Mouse (Mus musculus): Measurements from ENCODE around the gene D430042O09Rik.
A peak's percentile ranks its signal among the peaks of the same experiment; 100 is the strongest.
"Not testable (repeated sequence)": the region's sequence is repeated elsewhere in the genome, so short reads cannot be mapped to it uniquely, and the experiment has no call there.

The D430042O09Rik gene

GRCm38 (mm10) chr7:125707593-125708022, at the start of gene D430042O09Rik, which contains the start of gene Gtf3c1:
Gene D430042O09Rik, plus strand, starts transcription at chr7:125707888.
Gene Gtf3c1, minus strand, starts transcription at chr7:125707780.
- peak; percentile 99 to 100 for DNase-seq (ENCODE audit: low spot score in 2 of 2)

DNA sequence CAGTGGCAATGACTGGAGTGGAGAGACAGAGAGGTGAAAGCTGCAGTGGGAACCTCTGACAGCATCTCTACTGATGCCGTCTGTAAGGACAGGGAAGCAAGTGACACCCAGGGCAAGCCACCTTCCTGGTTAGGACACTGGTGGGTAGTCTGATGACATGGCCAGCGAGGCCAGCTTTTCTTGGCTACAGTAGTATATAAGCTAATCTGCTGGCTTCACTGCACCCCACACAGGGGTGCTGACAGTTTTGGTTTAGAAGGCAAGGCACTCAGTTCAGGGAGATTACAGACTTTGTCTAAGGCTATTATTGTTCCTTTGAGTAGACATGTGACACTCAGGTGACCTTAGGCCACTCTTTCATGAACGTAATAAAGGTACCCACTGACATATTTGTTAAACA, 44.0 kb upstream of the D430042O09Rik start:
- no peak for DNase-seq (ENCODE audit: low spot score in 2 of 2)

- no peak for DNase-seq (ENCODE audit: low spot score in 2 of 2)
Observed at GRCm38 (mm10) chr7:125670865-125671264, 36.8 kb upstream of the D430042O09Rik start.

- DNase-seq (ENCODE audit: low spot score in 2 of 2) = no peak
Observed at GRCm38 (mm10) chr7:125671396-125671795, 36.3 kb upstream of the D430042O09Rik start.

GRCm38 (mm10) chr7:125674916-125675315, 32.8 kb upstream of the D430042O09Rik start:
- DNase-seq (ENCODE audit: low spot score in 2 of 2) = peak in 1 of 2 experiments; percentile 61

GRCm38 (mm10) chr7:125678756-125679155, 28.9 kb upstream of the D430042O09Rik start:
- DNase-seq (ENCODE audit: low spot score in 2 of 2) = no peak

- no peak for DNase-seq (ENCODE audit: low spot score in 2 of 2)
Observed at GRCm38 (mm10) chr7:125679936-125680335, 27.8 kb upstream of the D430042O09Rik start.

DNA sequence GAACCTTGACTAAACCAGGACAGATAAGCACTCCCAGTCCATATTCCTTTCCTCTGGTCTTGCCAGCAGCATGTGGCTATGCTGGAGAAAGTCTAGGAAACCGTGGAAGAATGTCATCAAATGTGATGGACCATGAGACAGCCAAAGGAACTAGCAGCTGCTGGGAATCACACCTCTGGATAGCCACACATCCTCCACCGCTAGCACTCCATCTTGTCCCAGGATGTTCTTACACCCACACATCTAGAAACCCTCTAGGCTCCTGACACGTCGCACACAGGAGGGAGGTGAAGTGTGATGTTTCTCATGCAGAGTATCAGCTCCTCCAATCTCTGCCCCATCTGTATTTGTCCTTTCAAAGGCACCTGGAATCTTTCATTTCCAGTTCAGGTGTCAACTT, 17.2 kb upstream of the D430042O09Rik start:
- DNase-seq (ENCODE audit: low spot score in 2 of 2) = no peak

GRCm38 (mm10) chr7:125694056-125694455, 13.6 kb upstream of the D430042O09Rik start:
- no peak for DNase-seq (ENCODE audit: low spot score in 2 of 2)

- DNase-seq (ENCODE audit: low spot score in 2 of 2) = no peak
Observed at GRCm38 (mm10) chr7:125702791-125703190, 4.9 kb upstream of the D430042O09Rik start.

DNA sequence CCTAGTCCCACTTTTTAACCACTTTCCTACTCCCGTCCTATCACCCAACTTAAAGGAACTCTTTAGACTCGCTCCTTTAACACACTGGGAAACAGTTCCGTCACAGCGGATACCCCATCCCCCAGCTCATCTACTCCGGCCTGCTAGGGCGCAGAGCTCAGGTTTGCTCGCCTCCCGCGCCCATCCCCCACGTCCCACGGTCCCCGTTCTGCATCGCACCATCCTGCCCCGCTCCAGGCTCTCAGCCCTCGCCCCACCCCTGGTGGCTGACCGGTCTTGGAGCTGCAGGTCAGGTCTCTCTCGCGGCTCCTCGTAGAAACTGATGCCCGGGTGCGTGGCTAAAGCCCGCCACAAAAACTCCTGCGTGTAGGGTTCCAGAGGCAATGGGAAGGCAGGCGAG, 502 bp upstream of the D430042O09Rik start:
- DNase-seq (ENCODE audit: low spot score in 2 of 2) = peak; percentile 74 to 76

DNA sequence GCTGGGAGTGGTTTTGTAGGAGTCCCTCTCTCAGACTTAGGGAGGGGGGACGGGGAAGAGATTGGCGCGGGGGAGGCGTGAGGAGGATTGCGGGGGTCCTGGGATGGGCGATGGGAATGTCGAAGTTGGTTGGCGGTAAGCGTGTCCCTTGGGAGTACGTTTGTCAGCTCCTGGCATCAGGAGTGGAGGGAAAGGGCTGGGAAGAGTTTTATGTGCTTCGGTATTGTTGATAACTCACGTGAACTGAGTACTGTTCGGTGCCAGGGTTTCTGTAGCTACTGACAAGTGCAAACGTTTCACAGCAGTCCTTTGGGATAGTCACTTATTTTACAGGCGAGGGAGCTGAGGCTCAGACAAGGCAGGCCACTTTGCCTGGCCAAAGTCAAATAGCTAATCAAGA, 412 bp downstream of the D430042O09Rik start:
- no peak for DNase-seq (ENCODE audit: low spot score in 2 of 2)

DNA sequence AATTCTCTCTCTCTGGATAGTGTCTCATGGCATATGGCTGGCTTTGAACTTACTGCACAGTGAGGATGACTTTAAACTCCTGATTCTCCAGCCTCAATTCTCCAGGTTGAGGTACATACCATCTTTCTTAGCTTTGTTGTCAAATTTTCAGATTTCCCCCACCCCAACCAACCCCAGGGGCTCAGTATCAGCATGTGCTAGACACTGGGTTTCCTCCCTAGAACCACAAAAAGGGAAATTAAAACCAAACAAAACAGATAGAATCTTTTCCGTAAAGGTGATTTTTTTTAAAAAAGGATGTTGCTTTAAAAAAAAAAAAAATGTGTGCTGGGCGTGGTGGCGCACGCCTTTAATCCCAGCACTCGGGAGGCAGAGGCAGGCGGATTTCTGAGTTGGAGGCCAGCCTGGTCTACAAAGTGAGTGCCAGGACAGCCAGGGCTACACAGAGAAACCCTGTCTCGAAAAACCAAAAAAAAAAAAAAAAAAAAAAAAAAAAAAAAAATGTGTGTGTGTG, 5.9 kb downstream of the D430042O09Rik start:
- DNase-seq (ENCODE audit: low spot score in 2 of 2) = not testable (repeated sequence)

DNA sequence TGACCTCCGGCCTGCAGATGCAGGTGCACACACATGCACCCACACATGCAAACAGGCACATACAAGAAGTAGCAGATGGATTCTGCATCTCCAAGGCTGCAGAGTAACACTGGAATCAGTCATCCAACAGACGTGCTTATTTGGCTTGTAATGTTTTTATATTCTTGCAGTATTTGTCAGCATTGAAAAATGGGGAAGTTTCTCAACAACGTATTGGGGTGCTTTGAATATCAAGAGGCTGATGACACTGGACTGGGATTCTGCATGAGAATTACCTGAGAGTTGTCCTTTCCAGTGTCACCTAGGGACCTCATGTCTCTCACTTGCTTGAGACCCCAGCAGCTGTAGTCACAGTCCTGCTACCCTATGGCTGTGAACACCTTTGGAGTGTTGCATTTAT, 7.1 kb downstream of the D430042O09Rik start:
- DNase-seq (ENCODE audit: low spot score in 2 of 2) = no peak

DNA sequence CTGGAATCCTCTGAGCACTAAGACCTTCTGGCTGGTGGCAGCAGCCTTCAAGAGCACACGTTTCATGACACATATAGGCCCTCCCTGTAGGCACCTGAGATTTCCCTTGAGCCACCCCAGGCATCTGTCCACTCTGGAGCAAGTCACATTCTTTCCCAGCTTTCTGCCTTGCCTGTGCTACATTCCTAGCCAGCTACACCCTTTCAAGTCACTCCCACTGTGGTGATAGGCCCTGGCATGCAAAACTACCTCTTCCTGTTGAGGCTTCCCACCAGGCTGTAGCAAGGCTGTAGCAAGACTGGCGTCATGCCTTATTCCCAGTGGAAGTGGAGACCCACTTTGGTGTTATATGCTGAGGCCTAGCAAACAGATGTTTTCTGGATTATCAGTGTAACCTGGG, 9.0 kb downstream of the D430042O09Rik start:
- no peak for DNase-seq (ENCODE audit: low spot score in 2 of 2)

DNA sequence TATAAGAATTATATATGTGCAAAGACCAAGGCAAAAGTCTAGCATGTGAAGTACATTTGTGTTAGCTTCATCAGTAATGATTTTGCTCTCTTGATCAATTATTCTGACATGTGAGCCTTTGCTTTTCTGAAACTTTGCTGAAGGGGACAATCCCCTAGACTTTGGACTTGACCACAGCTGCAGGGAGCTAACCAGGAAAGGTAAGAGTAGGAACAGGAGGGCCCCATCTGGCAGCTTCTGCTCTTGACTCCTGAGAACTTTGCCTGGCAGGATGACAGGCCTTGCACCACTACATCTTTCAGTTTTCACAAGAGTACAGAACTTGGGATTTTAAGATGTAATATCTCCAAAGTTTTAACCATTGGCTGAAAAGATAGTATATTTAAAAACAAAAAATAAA, 9.9 kb downstream of the D430042O09Rik start:
- DNase-seq (ENCODE audit: low spot score in 2 of 2) = no peak

- DNase-seq (ENCODE audit: low spot score in 2 of 2) = no peak
Observed at GRCm38 (mm10) chr7:125720370-125720769, 12.7 kb downstream of the D430042O09Rik start.

DNA sequence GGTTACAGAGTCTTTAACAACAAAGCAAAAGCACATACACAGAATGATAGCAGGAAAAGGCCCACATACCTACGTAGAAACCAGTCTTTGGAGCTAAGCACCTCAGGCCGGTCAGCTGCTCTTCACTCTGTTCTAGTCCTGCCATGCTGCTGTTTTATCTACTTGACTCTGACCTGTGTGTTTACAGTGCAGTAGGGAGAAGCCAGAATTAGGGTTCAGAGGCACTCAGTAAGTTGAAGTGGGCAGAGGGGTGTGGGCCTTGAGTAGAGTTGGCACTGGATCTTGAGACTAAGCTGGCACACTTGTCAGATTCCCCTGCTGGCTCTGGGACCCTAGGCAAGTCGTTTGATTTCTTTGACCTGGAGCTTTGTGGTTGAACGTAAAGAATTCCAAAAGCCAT, 13.3 kb downstream of the D430042O09Rik start:
- no peak for DNase-seq (ENCODE audit: low spot score in 2 of 2)

DNA sequence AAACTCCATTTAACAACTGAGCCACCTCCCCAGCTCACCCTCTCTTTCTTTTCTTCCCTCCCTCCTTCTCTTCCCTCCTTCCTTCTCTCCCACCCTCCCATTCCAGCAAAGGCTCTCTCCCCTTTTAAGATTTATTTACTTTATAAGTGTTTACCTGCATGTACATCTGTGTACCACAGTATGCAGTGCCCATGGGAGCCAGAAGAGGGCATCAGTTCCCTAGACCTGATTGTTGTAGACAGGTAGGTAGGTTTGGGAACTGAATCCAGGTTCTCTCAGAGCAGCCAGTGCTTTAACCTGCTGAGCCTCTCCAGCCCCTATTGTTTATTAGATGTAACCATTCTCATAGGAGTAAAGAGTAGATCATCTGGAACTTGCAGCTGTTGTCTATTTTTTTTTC, 14.4 kb downstream of the D430042O09Rik start:
- peak in 1 of 2 experiments; percentile 10 for DNase-seq (ENCODE audit: low spot score in 2 of 2)

GRCm38 (mm10) chr7:125723189-125723972, 15.7 kb downstream of the D430042O09Rik start:
- no peak for DNase-seq (ENCODE audit: low spot score in 2 of 2)

DNA sequence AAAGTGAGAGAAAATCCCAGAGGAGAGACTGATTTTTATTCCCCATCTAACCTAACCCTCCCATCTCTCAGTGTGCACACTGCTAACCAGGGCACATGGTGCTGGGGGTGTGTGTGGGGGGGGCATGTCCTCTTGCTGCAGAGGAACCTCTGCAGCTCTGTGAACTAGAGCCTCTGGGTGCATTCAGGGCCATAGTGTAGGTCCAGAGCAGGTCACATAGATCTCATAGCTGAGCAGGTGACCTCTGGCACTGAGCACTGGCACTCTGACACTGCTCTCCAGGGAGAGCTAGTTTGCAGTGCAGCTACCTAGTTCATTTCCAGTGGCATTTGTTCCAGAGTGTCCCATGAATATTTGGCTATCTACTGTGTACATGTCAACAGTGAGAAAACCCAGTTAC, 24.0 kb downstream of the D430042O09Rik start:
- DNase-seq (ENCODE audit: low spot score in 2 of 2) = no peak

DNA sequence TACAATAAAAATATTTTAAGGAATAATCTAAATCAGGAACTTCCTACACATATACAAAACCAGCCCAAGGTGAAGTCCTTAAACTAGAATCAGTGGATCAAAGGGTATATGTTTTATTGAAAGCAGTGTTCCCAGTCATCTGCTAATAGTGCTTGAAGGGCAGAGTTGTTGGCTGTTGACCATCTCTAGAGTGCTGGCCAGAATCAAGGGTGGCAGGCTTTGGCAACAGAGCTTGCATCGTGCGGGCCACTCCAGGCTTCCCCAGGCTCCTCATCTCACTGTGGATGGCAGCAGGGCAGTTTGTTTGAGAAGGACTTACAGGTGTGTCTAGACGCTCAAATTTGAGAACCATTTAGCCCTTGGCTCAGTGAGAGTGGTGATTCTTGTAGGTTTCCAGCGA, 26.1 kb downstream of the D430042O09Rik start:
- DNase-seq (ENCODE audit: low spot score in 2 of 2) = no peak

- DNase-seq (ENCODE audit: low spot score in 2 of 2) = no peak
Observed at GRCm38 (mm10) chr7:125736366-125737015, 28.8 kb downstream of the D430042O09Rik start.

Measured in thymus, postnatal 10 days (tissue).